Mouse (Mus musculus) adrenal gland, postnatal 4 days (tissue): ENCODE data around the gene Thsd7b. TPM values are rescaled to one million over a fixed set of nuclear protein-coding genes. Genes with fewer than 3 reads are reported as not detected.

Experiments
- DNase-seq, 2 experiments: peaks; one replicate each; pipeline ENCODE4 v3.0.0; 2021 to 2022; ENCODE audit warnings: low spot score in 2 of 2, mixed read lengths in 2 of 2
- total RNA-seq, 2 experiments: library from RNA; stranded (reverse); gene quantifications; 2 replicates each; pipeline ENCODE4 v1.2.3; 2021

Thsd7b gene
- total RNA-seq, 2 experiments from 2014 or later, result 1.2 to 1.6 TPM

DNA sequence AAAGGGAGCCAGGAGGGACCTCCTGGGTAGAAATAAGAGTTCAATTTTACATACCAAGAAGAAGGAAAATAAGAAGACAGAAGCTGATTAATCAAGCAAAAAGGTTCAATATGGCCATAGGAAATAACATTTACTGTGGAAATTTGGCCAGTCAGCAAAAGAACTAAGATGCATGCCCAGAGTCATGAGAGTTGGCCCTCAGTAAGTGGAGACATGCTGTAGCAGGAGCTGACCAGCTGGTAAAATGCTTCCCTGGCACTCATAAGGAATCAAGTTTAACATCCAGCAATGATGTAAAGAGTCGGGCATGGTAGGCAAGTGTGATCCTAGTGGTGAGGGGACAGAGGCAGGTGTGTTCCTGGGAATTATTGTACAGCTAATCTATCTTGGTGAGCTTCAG, 243.3 kb downstream of the Thsd7b start:
- no peak for DNase-seq

DNA sequence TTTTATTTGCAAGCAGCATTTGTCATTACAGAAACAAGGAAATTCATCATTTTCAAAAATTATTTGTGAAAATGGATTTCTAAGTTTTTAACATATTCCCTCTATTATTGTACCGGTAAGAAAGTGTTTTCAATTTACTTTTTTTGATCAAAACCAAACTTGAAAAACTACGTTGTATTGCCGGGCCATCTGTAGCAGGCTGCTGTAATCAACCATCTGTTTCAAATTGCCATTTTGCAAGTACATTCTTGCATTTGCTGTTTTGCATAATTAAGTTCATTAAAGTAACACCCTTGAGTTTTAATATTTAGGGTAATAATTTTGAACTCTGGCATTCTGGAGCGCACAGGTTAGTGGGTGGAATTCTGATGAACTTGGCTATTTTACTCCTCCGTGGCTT, 246.6 kb downstream of the Thsd7b start:
- no peak for DNase-seq

DNA sequence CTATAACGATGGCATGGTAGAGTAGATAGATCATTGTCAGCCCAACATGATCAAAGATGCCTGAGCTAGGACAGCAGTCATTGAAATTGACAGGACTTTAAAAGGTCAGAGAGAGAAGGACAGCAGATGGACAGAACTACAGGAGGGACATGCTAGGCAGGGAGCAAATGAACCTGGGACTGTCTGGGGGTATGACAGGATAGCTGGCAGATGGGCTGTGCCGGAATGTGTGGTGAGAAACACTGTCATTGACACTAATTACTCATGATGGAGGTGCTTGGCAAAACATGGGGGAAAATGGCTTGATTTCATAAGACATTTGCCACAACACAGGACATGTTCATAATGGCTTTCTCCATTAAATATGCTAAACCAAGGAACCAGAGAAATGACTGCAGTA, 253.9 kb downstream of the Thsd7b start:
- DNase-seq, result no peak

DNA sequence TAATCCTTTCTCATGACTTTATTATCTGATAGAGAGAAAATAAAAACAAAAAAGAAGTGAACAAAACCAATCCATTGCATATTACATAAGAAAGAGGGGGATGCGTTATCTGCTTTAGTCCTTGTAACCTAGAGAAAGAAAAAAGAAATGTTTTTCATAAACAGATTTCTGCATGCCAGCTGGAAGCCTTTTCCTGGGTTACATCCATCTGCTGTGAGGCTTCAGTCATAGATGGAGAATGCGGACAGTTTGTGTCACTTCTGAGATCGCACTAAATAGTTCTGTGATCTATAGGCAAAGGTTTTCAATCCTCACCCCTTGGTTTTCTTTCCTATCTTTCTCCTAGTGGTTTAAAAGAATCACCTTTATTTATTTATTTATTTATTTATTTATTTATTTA, 259.1 kb downstream of the Thsd7b start:
- DNase-seq, result no peak

DNA sequence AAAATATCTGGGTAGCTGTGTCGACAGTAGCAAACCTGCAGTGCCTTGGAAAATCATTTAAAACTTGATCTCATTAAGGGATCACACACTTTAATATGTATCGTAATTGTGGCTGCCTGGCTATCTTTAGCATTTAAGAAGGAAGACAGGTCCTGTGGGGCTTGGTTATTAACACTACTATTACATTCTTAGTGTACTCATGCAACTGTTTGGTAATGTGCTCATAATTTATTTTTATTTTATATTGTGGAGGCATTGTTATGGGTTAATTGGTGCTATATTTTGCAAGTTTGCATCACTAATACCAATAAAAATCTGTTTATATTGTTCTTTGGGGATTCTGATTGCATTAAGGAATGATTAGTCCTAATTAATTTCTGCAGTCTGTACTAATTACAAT, 265.4 kb downstream of the Thsd7b start:
- DNase-seq, result no peak

DNA sequence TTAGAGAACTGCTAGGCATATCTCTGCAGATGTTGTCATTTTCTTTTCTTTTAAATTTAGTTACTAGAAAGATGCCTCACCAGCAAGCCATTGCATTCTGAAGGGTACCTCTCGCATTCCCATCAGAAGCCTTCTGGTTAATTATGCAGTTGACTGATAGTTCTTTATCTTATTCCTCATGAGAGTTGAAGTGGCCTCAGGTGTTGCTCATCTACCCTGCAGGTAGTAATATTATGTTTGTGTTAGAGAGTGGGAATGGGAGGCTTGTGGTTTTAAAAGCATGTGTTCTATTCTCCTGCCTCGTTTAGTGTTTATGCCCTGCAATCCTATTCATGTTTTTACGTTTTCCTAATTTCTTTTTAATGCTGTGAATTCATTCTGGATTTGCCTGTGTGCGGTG, 265.9 kb downstream of the Thsd7b start:
- no peak for DNase-seq

DNA sequence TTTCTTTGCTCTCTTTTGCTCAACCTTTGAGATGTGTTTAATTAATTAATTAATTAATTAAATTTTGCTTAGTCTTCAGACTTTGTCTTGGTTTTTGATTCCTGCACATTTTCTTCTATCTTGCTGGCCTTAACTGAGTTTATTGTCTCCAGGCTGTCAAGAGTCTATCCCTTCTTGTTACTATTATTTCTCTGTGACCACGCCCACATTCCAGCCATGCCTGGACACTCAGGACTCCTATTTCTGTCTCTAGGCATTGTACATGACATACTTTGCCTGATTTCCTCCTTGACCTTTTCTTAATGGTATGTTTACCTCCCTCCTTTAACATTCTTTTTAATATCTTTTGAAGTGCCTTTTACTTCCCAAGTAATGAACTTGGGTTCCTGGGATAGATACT, 267.6 kb downstream of the Thsd7b start:
- DNase-seq, result no peak

DNA sequence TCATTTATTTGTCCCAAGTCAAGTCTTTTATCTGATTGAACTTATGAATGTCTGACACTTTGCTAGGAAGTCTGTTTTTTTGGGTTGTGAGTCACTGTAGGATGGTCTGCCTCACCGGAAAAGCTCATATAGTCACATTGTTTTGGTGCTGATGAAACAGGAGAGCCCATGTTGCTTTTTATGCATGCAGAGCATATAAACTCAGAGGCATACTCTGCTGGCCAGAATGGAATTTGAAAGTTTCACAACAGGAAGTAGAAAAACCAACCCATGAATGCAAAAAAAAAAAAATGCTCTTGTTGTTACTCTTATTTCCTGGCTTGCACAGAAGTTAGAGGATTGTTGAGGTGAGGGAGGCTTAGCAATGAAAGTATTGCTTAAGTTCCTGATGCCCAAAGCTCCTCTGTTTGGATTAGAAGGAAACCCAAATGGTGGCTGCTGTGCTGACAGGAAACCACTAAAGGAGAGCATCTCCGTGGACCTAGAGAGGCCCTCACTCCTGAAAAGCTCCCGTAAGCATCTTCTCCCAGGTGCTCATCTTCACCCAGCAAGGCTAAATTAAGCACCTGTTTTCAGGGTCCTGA, 269.6 kb downstream of the Thsd7b start:
- no peak for DNase-seq

DNA sequence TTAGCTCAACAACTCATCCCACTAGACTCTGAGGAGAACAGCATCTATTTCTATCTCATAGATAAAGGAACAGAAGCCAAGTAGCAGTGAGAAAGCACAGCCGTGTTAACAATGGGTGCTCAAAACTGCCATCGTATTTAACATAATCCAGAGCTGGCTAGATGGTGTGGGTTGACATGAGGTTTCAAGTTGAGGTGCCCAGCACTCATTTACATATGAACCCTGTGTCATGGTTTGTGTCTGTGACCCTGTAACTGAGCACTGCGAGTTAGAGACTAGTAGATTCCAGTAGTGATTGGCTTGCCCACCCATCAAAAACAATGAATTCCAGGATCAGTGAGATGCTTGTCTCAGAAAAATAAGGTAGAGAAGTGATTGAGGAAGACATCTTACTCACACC, 270.1 kb downstream of the Thsd7b start:
- DNase-seq, result no peak

DNA sequence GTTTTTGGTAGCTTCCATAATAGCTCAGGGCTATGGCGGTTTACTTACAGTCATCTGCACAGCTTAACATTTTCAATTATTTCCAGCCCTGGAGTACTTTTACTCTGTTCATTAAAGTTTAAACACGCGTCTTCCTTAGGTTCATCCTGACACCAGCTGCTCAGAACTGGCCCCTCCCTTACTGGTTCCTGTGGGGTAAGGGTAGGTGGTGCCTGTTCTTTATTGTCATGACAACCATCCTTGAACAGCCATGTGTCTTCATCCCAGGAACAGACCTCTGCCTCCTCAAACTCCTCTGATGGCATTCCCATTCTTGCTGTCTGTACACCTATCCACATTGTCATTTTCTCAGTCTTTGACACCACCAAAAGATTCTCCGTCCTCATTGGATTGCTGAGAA, 285.0 kb downstream of the Thsd7b start:
- DNase-seq, result no peak

DNA sequence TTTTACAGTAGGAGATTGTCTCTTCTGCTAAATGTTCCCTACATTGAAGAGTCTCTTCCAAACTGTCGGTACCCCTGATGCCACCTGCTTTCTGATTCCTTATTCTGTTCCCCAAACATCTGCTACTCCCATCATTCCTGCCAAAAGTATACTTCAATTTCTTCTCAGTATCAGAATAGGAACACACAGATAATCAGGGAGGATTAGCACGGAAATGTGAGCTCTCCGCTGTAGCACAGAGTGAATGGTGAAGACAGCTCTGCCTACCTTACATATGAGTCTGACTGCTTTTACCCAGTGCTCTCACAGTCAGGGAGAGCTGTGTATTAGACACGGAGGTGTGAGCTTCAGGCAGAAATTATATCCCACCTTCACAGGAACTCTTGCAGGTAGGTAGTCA, 286.0 kb downstream of the Thsd7b start:
- DNase-seq, result no peak

DNA sequence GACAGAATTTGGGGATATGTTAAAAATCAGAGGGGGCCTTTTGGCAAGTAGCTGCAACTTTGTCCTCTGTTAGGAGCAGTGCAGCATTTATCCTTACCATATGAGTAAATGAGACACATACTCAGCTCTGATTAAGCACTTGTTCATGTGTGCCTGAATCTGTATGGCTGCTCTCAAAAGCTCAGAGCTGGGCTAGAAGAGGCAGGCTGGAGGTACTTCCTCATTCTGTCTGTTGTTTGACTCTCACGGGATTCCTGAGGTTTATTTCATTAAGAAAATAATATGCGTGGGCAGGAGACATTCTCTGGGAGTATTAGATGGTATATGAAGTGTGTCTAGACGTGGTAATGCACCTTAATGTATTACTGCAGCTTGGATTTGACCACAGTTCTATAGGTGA, 286.7 kb downstream of the Thsd7b start:
- no peak for DNase-seq

DNA sequence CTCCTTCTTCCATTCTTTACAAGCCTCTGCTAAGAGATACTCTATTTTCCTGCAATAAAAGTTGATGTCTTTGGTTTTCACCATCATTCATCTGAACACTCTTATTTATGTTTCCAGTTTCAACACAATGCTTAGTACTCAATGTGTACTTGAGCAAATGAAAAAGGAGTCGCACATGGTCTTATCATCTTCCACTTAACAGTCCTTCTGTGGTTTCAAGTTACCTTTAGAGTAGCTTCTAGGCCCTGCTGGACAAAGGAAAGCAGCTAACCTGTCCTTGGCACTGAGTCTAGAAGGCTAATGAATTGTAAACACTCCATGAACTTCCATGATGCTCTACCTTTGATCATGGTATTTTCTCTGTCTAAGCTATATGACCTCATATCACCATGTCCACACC, 289.6 kb downstream of the Thsd7b start:
- DNase-seq, result no peak

DNA sequence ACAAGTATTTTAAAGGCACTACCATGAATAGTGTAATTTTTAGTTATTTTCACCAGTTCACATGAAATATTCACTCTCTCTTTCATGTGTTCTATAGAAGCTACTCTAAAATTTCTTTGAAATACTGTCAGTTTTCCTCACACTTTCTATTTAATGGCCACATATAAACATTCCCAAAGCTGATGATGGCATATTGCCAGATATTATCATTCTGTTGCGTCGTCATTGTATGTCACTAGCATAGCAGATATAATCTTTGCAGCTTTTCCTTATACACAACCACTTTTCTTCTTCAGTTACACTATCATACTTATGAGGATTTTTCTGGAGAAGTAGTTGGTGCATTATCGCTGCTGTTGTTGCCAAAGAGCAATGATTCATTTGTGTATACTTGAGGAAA, 297.4 kb downstream of the Thsd7b start:
- DNase-seq, result no peak

DNA sequence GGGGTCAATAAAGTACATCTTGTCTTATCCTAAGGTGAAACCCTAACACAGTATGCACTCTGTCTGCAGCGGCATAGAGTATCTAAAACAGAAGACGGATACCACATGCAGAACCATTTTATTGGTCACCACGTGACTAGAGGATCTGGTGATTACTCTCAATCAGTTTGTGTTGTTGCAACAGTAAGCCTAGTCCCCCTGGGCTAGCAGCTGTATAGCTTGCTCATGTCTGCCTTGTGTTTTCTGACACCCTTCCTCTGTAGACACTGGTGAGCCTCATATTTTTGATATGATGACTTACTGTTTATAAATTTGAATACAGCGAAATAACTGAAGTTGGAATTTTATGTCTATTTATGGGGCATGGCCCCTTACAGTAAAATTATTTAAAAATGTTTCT, 306.9 kb downstream of the Thsd7b start:
- DNase-seq, result no peak

DNA sequence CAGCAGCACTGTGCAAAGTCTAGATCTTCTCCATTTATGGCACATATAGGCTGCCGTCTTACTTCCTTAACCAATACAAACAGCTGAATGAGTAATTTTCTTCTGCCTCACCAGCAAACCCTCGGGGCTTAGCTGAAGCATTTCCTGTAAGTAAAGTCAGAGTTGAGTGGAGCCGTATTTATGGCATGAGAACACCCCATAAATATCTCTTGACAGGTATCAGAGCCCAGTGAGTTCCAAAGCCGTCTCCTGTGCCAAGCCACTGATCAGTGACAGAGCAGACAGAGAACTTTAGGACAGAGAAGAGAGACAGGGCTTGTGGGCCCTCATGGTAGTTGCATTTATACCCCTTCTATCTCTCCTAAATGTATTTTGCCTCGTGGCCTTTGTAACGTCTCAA, 313.5 kb downstream of the Thsd7b start:
- DNase-seq, result no peak

DNA sequence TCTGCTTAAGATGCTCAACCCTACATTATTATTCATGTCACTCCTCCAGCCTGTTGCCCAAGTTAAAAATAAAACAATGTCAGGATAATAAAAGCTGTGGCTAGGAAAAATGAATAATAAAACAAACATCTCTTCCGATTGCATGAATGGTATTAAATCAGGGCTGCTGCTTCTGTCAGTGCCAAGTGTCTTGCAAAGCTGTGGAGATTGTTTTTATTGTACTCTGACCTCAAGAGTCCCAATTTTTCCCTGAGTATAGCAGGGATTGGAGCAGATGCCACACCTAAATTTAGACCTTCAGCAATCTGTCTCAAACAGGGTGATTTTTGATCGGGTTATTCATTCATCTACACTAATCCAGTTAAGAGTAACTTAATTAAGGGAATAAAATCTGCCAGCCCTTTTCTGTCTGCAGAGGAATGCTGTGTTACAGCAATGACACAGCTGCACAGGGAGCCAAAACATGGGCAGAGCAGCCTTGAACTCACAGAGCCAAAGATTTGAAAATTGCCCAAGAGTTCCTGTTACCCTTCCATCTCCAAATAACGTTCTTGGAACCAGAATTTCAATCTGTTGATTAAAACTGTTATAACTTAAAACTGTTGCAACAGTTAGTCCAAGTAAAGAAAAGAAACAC, 316.4 kb downstream of the Thsd7b start:
- DNase-seq, result no peak

DNA sequence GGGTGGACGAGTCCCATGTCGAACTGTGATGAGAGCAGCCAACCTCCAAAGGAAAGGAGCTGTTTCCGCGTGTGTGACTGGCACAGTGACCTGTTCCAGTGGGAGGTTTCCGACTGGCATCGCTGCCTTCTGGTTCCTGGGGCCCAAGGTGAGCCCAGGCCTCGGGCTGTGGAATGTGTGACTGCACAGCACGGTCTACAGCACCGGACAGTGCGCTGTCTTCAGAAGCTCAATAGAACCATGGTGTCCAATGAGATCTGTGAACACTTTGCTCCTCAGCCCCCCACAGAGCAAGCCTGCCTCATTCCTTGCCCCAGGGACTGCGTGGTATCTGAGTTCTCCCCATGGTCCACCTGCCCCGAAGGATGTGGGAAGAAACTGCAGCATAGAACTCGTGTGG, 322.3 kb downstream of the Thsd7b start:
- no peak for DNase-seq

DNA sequence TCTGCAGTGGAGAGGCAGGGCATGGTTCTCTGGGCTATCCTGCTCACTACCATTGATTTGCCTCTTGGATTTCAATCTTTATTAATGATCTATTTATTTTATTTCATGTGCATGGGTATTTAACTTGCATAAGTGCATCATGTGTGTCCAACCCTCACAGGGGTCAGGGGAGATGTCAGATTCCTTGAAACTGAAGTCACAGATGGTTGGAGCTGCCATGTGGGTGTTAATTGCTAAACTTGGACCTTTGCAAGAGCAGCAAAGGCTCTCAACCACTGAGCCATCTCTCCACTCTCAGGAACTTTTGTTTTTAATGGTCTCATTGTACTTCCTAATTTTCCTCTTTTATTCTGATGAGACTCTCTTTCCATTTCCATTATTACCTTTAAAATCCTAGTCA, 327.8 kb downstream of the Thsd7b start:
- DNase-seq, result no peak

DNA sequence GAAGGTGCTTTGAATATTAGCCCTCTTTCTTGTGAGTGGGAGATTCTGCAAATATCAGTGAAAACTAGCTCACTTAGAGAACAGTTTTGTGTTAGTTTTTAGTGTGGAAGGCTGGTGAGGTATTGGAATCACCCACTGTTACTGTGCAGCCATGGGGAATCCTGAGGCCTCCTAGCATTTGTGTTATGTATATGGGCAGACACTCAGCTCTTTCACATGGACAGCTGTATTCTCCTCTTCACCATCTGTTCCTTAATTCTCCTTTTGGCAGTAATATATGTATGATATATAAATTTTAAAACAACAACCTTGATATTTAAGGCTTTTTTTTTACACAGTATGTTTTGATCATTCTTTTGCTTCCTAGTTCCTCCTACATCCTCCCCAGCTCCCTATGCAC, 329.2 kb downstream of the Thsd7b start:
- DNase-seq, result no peak

DNA sequence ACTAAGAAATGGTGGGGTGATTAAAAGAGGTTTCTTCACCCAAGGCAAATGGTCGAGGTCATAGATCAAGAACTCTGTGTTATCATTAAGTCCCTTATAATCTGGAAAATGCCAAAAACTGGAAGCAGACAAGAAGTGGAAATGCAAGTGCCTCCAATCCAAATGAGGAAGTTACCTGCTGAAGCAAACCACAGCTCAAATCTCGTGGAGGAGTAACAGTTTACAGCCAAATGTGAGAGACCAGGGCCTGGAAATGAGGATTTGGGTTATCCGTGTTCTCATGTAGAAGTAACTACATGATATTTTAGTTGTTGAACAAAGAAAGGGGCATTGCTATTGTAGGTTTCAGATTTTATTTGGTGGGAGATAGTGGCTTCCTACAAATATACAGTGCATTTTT, 335.3 kb downstream of the Thsd7b start:
- DNase-seq, result no peak

DNA sequence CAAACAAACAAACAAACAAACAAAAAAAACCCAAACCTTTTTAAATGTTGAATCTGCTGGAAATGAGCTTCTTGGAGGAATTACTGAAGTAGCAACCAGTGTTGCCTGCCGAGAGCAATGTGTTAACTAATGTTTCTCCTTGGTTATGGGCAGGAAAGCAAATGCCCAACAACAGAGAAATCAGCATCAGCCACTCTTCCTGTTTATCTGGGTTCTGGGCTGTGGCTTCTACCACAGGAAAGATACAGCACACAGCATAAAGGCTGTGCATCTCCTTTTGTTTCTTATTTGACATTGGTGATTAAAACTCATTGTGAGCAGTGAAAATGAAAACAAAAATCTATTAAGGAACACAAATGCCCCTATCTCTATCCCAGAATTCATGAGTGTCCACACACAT, 343.0 kb downstream of the Thsd7b start:
- no peak for DNase-seq

DNA sequence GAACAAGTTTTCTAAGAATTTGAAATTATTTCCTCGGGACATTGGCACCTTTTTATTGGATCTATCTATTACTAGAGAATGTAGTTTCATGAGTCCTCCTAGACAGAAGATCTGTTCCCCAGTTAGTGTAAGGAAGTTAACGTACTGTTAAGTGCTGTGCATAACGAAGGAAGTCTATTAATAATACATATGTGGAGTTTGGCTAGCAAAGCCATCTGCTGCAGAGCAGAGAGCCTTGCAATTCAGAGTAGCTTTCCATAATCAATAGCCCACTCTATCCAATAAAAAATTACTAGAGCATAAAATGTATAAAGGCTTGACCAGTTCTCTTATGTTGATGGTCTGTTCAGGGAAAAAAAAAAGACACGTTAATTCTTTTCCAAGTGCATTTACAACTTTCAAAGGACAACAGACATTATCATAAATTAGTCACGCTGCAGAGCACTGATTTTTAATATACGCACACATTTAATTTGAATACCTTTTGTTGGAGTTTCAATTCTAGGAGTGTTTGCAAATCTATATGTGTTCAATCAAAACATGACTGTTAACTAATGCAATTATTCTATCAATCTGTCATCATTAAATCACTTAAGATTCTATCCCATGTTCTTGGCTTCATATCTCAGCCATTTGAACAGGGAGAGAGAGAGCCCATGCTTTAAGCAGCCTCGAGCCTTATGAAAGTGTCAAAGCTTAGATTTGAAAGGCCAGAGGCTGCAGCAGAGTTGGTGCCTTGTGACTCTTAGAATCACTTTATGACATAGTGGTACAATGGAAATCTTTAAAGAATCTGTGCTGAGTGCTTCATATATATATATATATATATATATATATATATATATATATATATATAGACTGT, 346.6 kb downstream of the Thsd7b start:
- DNase-seq, result no peak
